Mouse (Mus musculus): ENCODE results near the gene Spink8.

GRCm38 (mm10) chr9:109832391-109833087 lies 20.5 kb downstream of the Spink8 start, which contains the start of gene Nme6:
- TF ChIP-seq POLR2A (IDR thresholded peaks at IDR 0.05; ENCODE audit: borderline replicate concordance, extremely low read depth, insufficient read depth, insufficient read length, poor library complexity, severe bottlenecking) (peak; percentile 70; the same call in 1 of the 2 replicates), CTCF (IDR thresholded peaks at IDR 0.05; ENCODE audit: borderline replicate concordance, extremely low read depth, insufficient read depth, insufficient read length) (peak; percentile 71; the same call in 1 of the 2 replicates)

Data from brain, embryonic 14.5 days (tissue).